Mouse (Mus musculus): ENCODE results near the gene Gm17622.

- TF ChIP-seq CTCF (IDR thresholded peaks at IDR 0.05; ENCODE audit: low read depth, low read length), result no peak
- TF ChIP-seq POLR2A (IDR thresholded peaks at IDR 0.05; ENCODE audit: insufficient read depth, low read length), result no peak
These were observed 21.9 kb upstream of the Gm17622 start for GRCm38 (mm10) chr13:96468678-96469077.

Measured in ES-Bruce4 (cell line).